Mouse (Mus musculus) small intestine, adult 2 months (tissue): ENCODE measurements around the gene Tln2.

Experiments used
- CTCF ChIP-seq: fragments of 200-500 bp; IDR thresholded peaks from 2 replicates; pipeline ENCODE4 v1.5.1; 2012; ENCODE audit warnings: low read depth, mild to moderate bottlenecking, control low read depth, inconsistent platforms, low read length, moderate library complexity, mixed read lengths; ENCODE audit not compliant: insufficient replicate concordance, insufficient read length; ENCODE audit errors: extremely low read depth
- POLR2A ChIP-seq: fragments of 200-500 bp; IDR thresholded peaks from 2 replicates; pipeline ENCODE4 v1.6.1; 2012; ENCODE audit warnings: low read depth, mild to moderate bottlenecking, control low read depth, inconsistent platforms, low read length, moderate library complexity

GRCm38 (mm10) chr9:67218001-67218400 is 341.5 kb downstream of the Tln2 start:
- TF ChIP-seq CTCF (no peak), POLR2A (no peak)
